Mouse (Mus musculus): ENCODE results near the gene Pnpla7.

DNA sequence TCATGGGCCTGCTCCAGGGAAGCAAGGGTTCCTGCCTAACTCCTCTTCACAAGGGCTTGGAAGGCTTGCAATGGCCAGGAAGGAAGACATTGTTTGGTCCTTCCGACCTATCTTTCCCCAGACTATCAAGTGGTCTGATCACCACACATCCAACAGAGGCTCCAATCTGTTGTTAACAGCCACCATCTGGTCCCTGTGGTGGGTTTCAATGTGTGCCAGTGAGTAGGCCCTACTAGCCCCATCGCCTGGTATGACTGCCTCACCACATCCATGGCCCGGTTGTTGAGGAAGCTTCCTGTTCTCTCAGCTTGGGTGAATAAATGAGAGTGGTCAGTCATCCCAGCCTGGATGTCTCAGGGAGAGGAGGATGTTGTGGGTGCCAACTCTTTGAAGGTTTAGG is 112.8 kb downstream of the Pnpla7 start:
- TF ChIP-seq POLR2A (IDR thresholded peaks at IDR 0.05; ENCODE audit: insufficient read length, low read depth) (no peak), MAX (IDR thresholded peaks at IDR 0.05; ENCODE audit: low read depth) (no peak), CEBPB (IDR thresholded peaks at IDR 0.05; ENCODE audit: insufficient read depth, poor library complexity, severe bottlenecking) (no peak), MYOD1 (IDR thresholded peaks at IDR 0.05; ENCODE audit: control insufficient read depth in 1 of 3, insufficient read length in 2 of 3, low read depth in 2 of 3) (no peak), REST (IDR thresholded peaks at IDR 0.05; ENCODE audit: insufficient read depth, insufficient read length) (no peak), E2F4 (IDR thresholded peaks at IDR 0.05; ENCODE audit: insufficient read depth) (no peak), TCF3 (IDR thresholded peaks at IDR 0.05; ENCODE audit: insufficient read length, low read depth) (no peak)

Data from myocyte (in vitro differentiated cells).